Mouse (Mus musculus) forebrain, embryonic 11.5 days (tissue): ENCODE results near the gene Dcaf10. TPM values are rescaled to one million over a fixed set of nuclear protein-coding genes. Genes with fewer than 3 reads are reported as not detected.
"Not testable (repeated sequence)": the region's sequence is repeated elsewhere in the genome, so short reads cannot be mapped to it uniquely, and the experiment has no call there.

Source experiments
- ATAC-seq: fragments of 200-750 bp; cut with Nextera tagmentation; replicated peaks from 2 replicates; pipeline ENCODE4 v1.8.0; 2017; ENCODE audit warnings: moderate TSS enrichment; ENCODE audit not compliant: low FRiP score
- DNase-seq: peaks from one replicate; pipeline ENCODE4 v3.0.0-alpha.2; 2017; ENCODE audit warnings: low spot score
- H3K27ac ChIP-seq: fragments of 300-500 bp; sonication (generic); 2 replicates; pipeline ENCODE4 v1.5.1; 2014; ENCODE audit warnings: low read depth, low read length
- H3K27me3 ChIP-seq: fragments of 300-500 bp; sonication (generic); 2 replicates; pipeline ENCODE4 v1.6.1; 2014; ENCODE audit warnings: mild to moderate bottlenecking, low read length, mixed read lengths; ENCODE audit not compliant: control insufficient read depth, insufficient read depth
- H3K36me3 ChIP-seq: fragments of 300-500 bp; sonication (generic); 2 replicates; pipeline ENCODE4 v1.6.1; 2014; ENCODE audit warnings: mild to moderate bottlenecking, low read length, moderate library complexity, mixed read lengths; ENCODE audit not compliant: control insufficient read depth, insufficient read depth
- H3K4me1 ChIP-seq: fragments of 300-500 bp; sonication (generic); replicated peaks from 2 replicates; pipeline ENCODE4 v1.6.1; 2014; ENCODE audit warnings: low read length, mixed read lengths; ENCODE audit not compliant: control insufficient read depth, insufficient read depth
- H3K4me2 ChIP-seq: fragments of 300-500 bp; sonication (generic); 2 replicates; pipeline ENCODE4 v1.6.1; 2014; ENCODE audit warnings: low read depth, mild to moderate bottlenecking, low read length, moderate library complexity, mixed read lengths; ENCODE audit not compliant: severe bottlenecking
- H3K4me3 ChIP-seq: fragments of 300-500 bp; sonication (generic); 2 replicates; pipeline ENCODE4 v1.5.1; 2014; ENCODE audit warnings: low read depth, low read length
- H3K9ac ChIP-seq: fragments of 300-500 bp; sonication (generic); 2 replicates; pipeline ENCODE4 v1.6.1; 2014; ENCODE audit warnings: low read length
- H3K9me3 ChIP-seq: fragments of 300-500 bp; sonication (generic); 2 replicates; pipeline ENCODE4 v1.6.1; 2016; ENCODE audit warnings: low read length, mixed read lengths; ENCODE audit not compliant: control insufficient read depth
- WGBS: fragments of 180-500 bp; shearing (Covaris S2); extraction: QIAGEN DNeasy Blood & Tissue Kit; methylation state at CpG from one replicate; pipeline ENCODE4 v1.1.7; 2014; 5-methylcytosine and 5-hydroxymethylcytosine counted together
- polyA plus RNA-seq: library from polyadenylated mRNA; unstranded; fragments of >200 nt; fragmentation: Nextera tagmentation; extraction: Ambion mirVana; gene quantifications from 2 replicates; pipeline ENCODE4 v1.2.1, GENCODE M21; 2014

Gene Dcaf10
- polyA plus RNA-seq, 1 experiment from 2014 or later, result 12.6 TPM

DNA sequence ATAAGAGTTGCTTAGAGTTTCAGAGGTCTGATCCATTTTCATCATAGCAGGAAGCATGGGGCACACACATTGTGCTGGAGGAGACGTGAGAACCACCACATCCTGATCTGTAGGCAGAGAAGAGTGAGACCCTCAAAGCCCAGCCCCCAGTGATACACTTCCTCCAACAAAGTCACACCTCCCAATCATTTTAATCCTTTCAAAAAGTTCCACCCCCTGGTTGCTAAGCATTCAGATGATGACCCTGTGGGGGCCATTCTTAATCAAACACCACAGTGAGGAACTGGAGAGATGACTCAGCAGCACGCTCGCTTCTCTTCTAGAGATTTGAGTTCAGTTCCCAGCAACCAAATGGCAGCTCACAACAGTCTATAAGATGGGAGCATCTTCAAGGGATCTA lies 9.4 kb upstream of the Dcaf10 start:
- Histone ChIP-seq H3K36me3 (no peaks in the 10 kb centered on the region), H3K27ac (no peak overlapping the region), H3K4me1 (no peaks in the 10 kb centered on the region), H3K4me2 (no peak overlapping the region), H3K27me3 (no peaks in the 10 kb centered on the region; the same call in 1 of the 2 replicates), H3K9me3 (no peaks in the 10 kb centered on the region), H3K4me3 (no peak overlapping the region), H3K9ac (no peak overlapping the region)
- DNase-seq, result no peak
- 74% methylated on average over 3 of the region's 3 CpGs for WGBS
- ATAC-seq, result no peak

GRCm38 (mm10) chr4:45341226-45341625 lies 675 bp upstream of the Dcaf10 start:
- peak overlapping the region; percentile 78 for H3K4me2 ChIP-seq
- no peaks in the 10 kb centered on the region; the same call in 1 of the 2 replicates for H3K36me3 ChIP-seq
- peak overlapping the region; percentile 93; the same call in 1 of the 2 replicates for H3K4me3 ChIP-seq
- H3K9ac ChIP-seq, result peak overlapping the region; percentile 90
- WGBS, result 66% methylated on average over 9 of the region's 9 CpGs
- H3K27me3 ChIP-seq, result no peaks in the 10 kb centered on the region
- ATAC-seq (no peak), DNase-seq (no peak)
- no peaks in the 10 kb centered on the region for H3K9me3 ChIP-seq
- H3K4me1 ChIP-seq, result peaks cover 2% of the 10 kb centered on the region; the same call in 1 of the 2 replicates
- 0 out of 2 replicates have a peak overlapping the region, but pooled peaks have one; percentile 71 for H3K27ac ChIP-seq

- WGBS, result under 1% methylated on average over 62 of the region's 76 CpGs
- no peaks in the 10 kb centered on the region for H3K27me3 ChIP-seq
- H3K4me2 ChIP-seq, result peak within 1 kb of the TSS; percentile 78
- H3K9me3 ChIP-seq, result no peaks in the 10 kb centered on the region
- peaks cover 2% of the 10 kb centered on the region; the same call in 1 of the 2 replicates for H3K4me1 ChIP-seq
- H3K4me3 ChIP-seq, result peak within 1 kb of the TSS; percentile 93
- H3K36me3 ChIP-seq, result no peaks in the 10 kb centered on the region; the same call in 1 of the 2 replicates
- peak within 1 kb of the TSS; percentile 90 for H3K9ac ChIP-seq
- DNase-seq (no peak), ATAC-seq (peak; percentile 82)
- peak within 1 kb of the TSS; percentile 83 for H3K27ac ChIP-seq
These were observed 620 bp downstream of the Dcaf10 start, which contains the start of gene Exosc3 for GRCm38 (mm10) chr4:45342286-45343155. TSS of gene Exosc3 (minus strand) at chr4:45342732.

DNA sequence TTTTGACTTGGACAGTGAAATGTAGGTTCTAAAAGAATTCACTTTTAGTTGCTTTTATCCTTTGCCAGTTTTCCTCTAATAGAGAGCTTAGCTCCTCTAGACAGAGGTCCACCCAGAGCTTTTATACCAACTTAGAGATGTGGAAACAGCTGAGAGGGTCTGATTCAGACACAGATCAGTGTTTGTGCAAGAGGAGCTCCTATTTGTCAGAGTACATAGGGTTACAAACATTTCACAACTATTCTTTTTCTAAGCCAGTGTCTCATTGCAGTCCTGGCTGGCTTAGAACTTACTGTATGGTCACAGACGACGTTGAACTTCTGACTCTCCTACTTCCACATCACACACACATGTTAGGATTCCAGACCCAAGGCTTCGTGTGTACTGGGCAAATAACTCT lies 14.8 kb downstream of the Dcaf10 start:
- no peak overlapping the region for H3K9ac ChIP-seq
- H3K4me1 ChIP-seq, result no peaks in the 10 kb centered on the region
- no peak overlapping the region for H3K27ac ChIP-seq
- no peaks in the 10 kb centered on the region for H3K9me3 ChIP-seq
- ATAC-seq (no peak), DNase-seq (no peak)
- H3K4me3 ChIP-seq, result no peak overlapping the region
- no peaks in the 10 kb centered on the region for H3K27me3 ChIP-seq
- H3K4me2 ChIP-seq, result no peak overlapping the region
- no peaks in the 10 kb centered on the region for H3K36me3 ChIP-seq
- WGBS, result 91% methylated on average over 3 of the region's 3 CpGs

DNA sequence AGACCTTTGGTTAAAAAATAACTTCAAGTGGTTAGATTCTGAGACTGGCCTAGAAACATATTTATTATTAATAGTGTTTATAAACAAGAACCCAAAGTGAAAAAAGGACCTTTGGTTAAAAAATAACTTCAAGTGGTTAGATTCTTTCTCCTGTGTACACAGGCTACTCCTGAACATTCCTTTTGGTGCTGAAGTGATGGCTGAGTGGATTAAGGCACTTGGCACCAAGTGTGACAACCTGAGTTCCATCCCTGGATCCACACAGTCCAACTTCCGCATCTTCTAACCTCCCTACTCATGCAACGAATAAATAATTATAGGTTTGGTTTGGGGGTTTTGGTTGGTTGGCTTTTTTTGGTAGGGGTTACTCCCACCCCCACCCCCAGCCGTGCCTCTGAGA lies 29.4 kb downstream of the Dcaf10 start:
- Histone ChIP-seq H3K27ac (no peak overlapping the region), H3K4me1 (no peaks in the 10 kb centered on the region), H3K9ac (no peak overlapping the region), H3K4me3 (no peak overlapping the region), H3K36me3 (peaks cover 3% of the 10 kb centered on the region; the same call in 1 of the 2 replicates), H3K27me3 (no peaks in the 10 kb centered on the region), H3K9me3 (no peaks in the 10 kb centered on the region), H3K4me2 (no peak overlapping the region)
- ATAC-seq, result no peak
- DNase-seq, result no peak
- 90% methylated on average over 3 of the region's 3 CpGs for WGBS

DNA sequence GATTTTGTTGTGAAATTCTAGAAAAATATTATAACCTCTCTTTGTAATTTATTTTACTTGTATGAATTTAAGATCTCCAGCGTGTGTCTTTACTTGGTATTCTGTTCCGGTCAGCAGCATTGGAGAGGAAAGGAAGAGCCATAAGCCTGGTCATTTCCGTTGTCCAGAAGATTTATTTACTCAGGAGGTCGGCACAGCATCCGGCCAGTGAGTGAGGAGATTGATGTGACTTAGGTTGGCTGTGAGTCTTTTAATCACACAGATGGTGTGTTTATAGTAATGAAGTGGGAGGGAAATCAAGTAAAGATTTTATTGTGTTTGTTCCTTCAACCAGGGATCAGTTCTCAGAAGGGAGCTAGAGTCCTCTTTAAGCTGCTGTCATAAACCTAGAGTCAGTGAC lies 33.0 kb downstream of the Dcaf10 start:
- Histone ChIP-seq H3K27ac (no peak overlapping the region), H3K4me2 (no peak overlapping the region), H3K27me3 (no peaks in the 10 kb centered on the region), H3K4me1 (no peaks in the 10 kb centered on the region), H3K4me3 (no peak overlapping the region), H3K9ac (no peak overlapping the region), H3K9me3 (no peaks in the 10 kb centered on the region), H3K36me3 (peaks cover 3% of the 10 kb centered on the region; the same call in 1 of the 2 replicates)
- WGBS, result 82% methylated on average over 5 of the region's 5 CpGs
- no peak for DNase-seq
- no peak for ATAC-seq

DNA sequence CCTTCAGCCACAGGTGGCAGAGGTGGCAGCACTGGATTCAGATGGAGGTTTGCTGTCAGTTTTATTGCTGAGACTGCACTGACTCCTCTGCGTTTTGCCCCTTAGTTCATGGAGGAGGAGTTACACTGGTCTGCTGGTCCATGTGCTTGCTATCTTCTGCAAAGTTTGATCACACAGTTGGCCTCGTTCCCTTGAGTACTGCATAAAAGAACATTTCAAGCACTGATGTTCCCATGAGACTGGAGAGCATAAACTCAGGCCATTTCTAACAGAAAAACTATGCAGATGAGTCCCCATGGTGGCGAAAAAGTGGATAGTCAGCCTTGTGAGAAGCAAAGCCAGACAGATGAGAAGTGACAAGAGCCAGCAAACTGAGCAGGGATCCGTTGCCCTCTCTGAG lies 34.7 kb downstream of the Dcaf10 start:
- peaks cover 3% of the 10 kb centered on the region; the same call in 1 of the 2 replicates for H3K36me3 ChIP-seq
- H3K9me3 ChIP-seq, result no peaks in the 10 kb centered on the region
- no peak overlapping the region for H3K4me2 ChIP-seq
- 91% methylated on average over 4 of the region's 4 CpGs for WGBS
- H3K9ac ChIP-seq, result no peak overlapping the region
- H3K27ac ChIP-seq, result no peak overlapping the region
- no peaks in the 10 kb centered on the region for H3K27me3 ChIP-seq
- no peak overlapping the region for H3K4me3 ChIP-seq
- H3K4me1 ChIP-seq, result no peaks in the 10 kb centered on the region
- ATAC-seq, result no peak
- DNase-seq, result no peak

DNA sequence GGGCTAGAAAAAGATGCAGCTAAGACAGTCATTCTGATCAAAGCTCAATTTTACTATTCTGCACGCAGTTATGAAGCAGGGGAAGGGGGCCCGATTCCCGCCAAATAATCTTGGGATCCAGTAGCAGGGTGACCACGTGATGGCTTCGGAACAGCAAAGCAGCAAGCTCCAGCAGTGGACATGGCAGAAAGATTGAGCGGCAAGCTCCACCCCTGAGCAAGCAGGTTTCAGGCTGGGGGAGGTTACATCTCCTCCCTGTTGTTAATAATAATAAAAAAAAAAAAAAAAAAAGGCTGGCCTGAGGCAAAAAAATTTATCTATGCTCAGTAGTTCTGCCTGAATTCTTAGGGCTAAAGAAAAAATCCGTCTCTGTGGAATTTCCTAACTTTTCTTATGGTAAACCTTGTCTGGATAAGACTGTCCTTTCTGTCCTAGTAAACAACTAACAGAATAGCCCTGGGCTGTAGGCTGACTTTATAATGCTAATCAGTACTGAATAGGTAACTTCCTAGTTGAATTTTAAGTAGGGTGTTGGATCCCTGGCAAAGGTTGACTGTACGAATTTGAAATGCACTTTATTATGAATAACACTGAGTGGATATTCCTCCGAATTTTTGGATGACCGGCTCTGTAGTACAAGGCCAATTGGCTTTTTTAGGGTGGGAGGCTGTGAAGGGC lies 39.1 kb downstream of the Dcaf10 start:
- ATAC-seq, H3K9ac ChIP-seq, H3K4me1 ChIP-seq, H3K27me3 ChIP-seq, H3K4me3 ChIP-seq, DNase-seq, H3K9me3 ChIP-seq, H3K27ac ChIP-seq, H3K36me3 ChIP-seq, H3K4me2 ChIP-seq: not testable (repeated sequence)
- 87% methylated on average over 10 of the region's 10 CpGs for WGBS
